Mouse (Mus musculus): ENCODE measurements around the gene Ulk4. TPM values are rescaled to one million over a fixed set of nuclear protein-coding genes. Genes with fewer than 3 reads are reported as not detected.
A peak's percentile ranks its signal among the peaks of the same experiment; 100 is the strongest.

Gene Ulk4
- polyA plus RNA-seq, 1 experiment from 2014 or later, result 177 TPM

GRCm38 (mm10) chr9:120973026-120973515 lies 303.9 kb downstream of the Ulk4 start:
- WGBS, result 90% methylated on average over 6 of the region's 6 CpGs
- H3K27me3 ChIP-seq, result no peaks in the 10 kb centered on the region
- peaks cover 7% of the 10 kb centered on the region for H3K4me1 ChIP-seq
- peaks cover 24% of the 10 kb centered on the region for H3K36me3 ChIP-seq (ENCODE audit: poor library complexity, severe bottlenecking)
- no peaks in the 10 kb centered on the region for H3K9me3 ChIP-seq (replicated peaks)
- H3K9ac ChIP-seq, result no peak overlapping the region
- H3K4me3 ChIP-seq, result no peak overlapping the region
- H3K27ac ChIP-seq, result no peak overlapping the region; the same call in 1 of the 2 replicates
- no peak for ATAC-seq
- H3K4me2 ChIP-seq, result no peak overlapping the region

DNA sequence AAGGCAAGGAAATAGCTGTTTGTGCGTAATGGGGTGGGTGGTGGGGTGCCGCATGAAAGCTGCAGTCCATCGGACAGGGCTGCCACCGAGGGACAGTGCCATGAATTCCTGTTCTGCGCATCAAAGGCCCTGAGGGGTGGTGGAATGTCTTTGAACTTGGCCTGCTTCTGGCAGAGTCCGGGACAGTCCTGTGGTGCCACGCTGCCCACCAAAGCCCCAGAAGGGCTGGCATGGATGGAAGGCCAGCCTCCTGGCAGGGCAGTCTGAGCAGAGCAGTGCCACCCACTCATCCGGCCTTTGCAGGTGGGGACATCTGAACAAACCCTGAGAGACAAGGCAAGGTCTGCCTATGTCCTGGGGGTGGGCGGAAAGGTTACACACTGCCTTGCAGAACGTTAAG lies 312.0 kb downstream of the Ulk4 start:
- Histone ChIP-seq H3K36me3 (ENCODE audit: poor library complexity, severe bottlenecking) (peaks cover 98% of the 10 kb centered on the region), H3K4me3 (no peak overlapping the region), H3K4me1 (peaks cover 17% of the 10 kb centered on the region), H3K9ac (no peak overlapping the region), H3K27ac (no peak overlapping the region), H3K9me3 (replicated peaks) (no peaks in the 10 kb centered on the region), H3K27me3 (no peaks in the 10 kb centered on the region), H3K4me2 (no peak overlapping the region)
- WGBS, result 85% methylated on average over 10 of the region's 10 CpGs
- ATAC-seq, result no peak

DNA sequence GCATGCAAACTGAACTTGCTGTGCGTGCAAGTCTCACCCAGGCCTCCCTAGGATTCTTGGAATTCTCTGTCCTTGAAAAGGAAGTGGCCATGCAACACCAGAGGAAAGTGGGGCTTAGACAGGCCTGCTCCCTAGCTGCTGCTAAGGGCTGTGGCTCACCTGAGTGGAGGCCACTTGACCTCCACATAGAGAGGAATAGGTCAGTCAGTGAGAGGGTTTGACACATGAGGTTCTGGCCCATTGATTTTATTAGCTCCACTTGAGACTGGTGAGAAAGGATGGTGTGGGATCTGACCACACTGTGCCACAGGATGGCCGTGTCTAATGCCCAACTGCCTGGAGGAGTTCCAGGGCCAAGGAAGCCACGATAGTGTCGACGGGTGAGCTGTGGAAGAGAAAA lies 312.8 kb downstream of the Ulk4 start:
- Histone ChIP-seq H3K4me3 (no peak overlapping the region), H3K27ac (no peak overlapping the region), H3K4me2 (no peak overlapping the region), H3K9ac (no peak overlapping the region), H3K27me3 (no peaks in the 10 kb centered on the region), H3K9me3 (replicated peaks) (no peaks in the 10 kb centered on the region), H3K36me3 (ENCODE audit: poor library complexity, severe bottlenecking) (peaks cover 98% of the 10 kb centered on the region), H3K4me1 (peaks cover 17% of the 10 kb centered on the region)
- WGBS, result 87% methylated on average over 5 of the region's 5 CpGs
- no peak for ATAC-seq

DNA sequence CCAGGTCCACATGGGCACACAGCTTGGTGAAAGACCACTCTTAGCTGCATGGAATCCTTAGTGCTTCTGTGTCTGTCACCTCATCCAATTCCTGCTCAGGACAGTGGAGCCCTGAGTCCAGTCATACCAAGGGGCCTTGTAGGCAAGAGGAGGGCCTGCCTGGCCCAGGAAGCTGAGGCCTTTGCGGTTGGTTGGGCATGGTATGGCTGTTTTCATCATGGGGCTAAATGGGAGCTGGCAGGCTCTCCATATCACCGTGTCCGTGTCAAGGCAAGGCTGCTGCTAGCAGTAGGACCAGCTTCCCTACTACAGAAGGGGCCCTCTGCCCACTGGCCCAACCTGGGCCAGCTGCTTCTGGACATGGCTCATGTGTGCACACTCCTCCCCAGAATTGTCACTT lies 313.3 kb downstream of the Ulk4 start:
- Histone ChIP-seq H3K36me3 (ENCODE audit: poor library complexity, severe bottlenecking) (peaks cover 98% of the 10 kb centered on the region), H3K4me2 (no peak overlapping the region), H3K4me3 (no peak overlapping the region), H3K9ac (no peak overlapping the region), H3K27me3 (no peaks in the 10 kb centered on the region), H3K4me1 (peaks cover 17% of the 10 kb centered on the region), H3K27ac (0 out of 2 replicates have a peak overlapping the region, but pooled peaks have one; percentile 61), H3K9me3 (replicated peaks) (no peaks in the 10 kb centered on the region)
- WGBS, result 90% methylated on average over 3 of the region's 3 CpGs
- ATAC-seq, result no peak

DNA sequence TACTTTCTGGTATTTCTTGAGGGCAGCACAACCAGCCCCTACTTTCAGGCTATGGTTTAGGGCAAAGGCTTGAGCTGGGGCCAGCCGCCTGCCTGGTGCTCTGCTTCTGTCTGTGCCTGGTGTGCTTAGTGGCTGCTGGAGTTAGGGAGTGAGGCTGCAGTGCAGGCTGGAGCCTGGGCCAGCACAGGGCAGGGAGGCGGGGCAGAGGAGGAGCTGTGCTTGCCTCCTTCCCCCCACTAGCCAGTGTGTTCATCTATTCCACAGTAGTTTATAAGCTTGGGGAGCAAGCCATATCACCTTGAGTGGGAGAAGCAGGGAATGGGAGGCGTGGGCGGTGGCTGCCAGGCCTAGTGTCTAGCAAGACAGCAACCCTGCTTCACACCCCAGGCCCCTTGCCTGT lies 313.9 kb downstream of the Ulk4 start:
- no peak overlapping the region for H3K4me2 ChIP-seq
- H3K27ac ChIP-seq, result peak overlapping the region; percentile 61
- peaks cover 98% of the 10 kb centered on the region for H3K36me3 ChIP-seq (ENCODE audit: poor library complexity, severe bottlenecking)
- H3K4me1 ChIP-seq, result peaks cover 17% of the 10 kb centered on the region
- H3K9me3 ChIP-seq (replicated peaks), result no peaks in the 10 kb centered on the region
- H3K4me3 ChIP-seq, result no peak overlapping the region
- H3K9ac ChIP-seq, result no peak overlapping the region
- ATAC-seq, result peak; percentile 14; the same call in 1 of the 2 replicates
- 80% methylated on average over 4 of the region's 4 CpGs for WGBS
- H3K27me3 ChIP-seq, result no peaks in the 10 kb centered on the region

DNA sequence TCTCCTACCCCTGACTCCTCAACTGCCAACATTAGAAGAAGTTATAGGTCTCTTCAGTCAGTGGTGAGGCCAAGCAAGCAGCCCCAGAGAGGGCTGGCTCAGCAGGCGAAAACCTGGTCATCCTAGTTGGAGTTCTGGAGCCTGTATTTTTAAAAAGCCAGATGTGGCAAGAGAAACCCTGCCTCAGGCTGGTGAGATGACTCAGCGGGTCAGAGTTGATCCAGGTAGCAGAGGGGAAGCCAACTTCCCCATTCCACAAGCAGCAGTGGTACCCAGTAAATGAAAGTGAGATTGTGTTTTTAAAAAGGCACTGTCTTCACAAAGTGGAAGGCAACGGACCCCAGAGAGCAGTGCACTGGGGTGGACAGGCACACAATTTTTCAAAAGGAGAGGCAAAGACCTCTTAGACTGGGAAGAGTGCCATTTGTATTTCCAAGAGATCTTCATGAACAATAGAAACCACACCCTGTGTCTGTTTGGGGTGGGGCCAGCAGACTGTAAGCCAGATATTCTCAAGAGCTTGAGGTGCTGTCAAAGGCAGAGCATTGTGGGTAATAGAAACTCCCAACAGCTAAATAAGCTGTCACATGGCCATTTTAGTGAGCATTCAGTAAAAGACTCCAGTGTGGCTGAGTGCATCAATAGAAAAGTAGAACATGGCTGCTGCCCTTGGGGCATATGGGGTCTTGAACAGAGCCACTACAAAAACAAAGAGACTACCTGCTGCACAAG lies 314.9 kb downstream of the Ulk4 start:
- no peak for ATAC-seq
- Histone ChIP-seq H3K4me1 (peaks cover 17% of the 10 kb centered on the region), H3K27me3 (no peaks in the 10 kb centered on the region), H3K9ac (no peak overlapping the region), H3K4me2 (no peak overlapping the region), H3K36me3 (ENCODE audit: poor library complexity, severe bottlenecking) (peaks cover 99% of the 10 kb centered on the region), H3K9me3 (replicated peaks) (no peaks in the 10 kb centered on the region), H3K27ac (peak overlapping the region; percentile 22; the same call in 1 of the 2 replicates), H3K4me3 (no peak overlapping the region)
- WGBS, result 81% methylated on average over 3 of the region's 3 CpGs

DNA sequence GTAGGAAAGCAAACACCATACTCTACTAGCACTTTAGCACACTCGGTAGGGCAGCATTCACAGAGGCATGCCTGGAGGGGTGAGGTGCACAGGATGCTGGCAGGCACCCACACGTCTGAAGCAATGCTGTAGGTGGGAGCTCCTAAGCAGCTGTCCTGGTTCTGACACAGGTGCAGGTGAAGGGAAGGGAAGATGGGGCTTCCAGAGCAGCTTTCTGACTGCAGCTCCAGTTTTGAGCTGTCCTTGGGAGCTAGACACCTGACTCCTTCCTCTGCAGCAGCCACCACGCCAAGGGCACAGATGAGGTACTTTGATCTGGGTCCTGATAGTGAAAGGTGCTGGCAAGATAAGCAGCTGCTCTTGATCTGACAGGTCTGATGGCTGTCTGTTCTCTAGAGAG lies 315.5 kb downstream of the Ulk4 start:
- H3K4me3 ChIP-seq, result no peak overlapping the region
- peaks cover 99% of the 10 kb centered on the region for H3K36me3 ChIP-seq (ENCODE audit: poor library complexity, severe bottlenecking)
- peaks cover 17% of the 10 kb centered on the region for H3K4me1 ChIP-seq
- H3K27me3 ChIP-seq, result no peaks in the 10 kb centered on the region
- no peak overlapping the region for H3K9ac ChIP-seq
- no peak for ATAC-seq
- no peak overlapping the region for H3K27ac ChIP-seq
- no peaks in the 10 kb centered on the region for H3K9me3 ChIP-seq (replicated peaks)
- no peak overlapping the region for H3K4me2 ChIP-seq
- 82% methylated on average over 3 of the region's 3 CpGs for WGBS

- H3K27me3 ChIP-seq, result no peaks in the 10 kb centered on the region
- H3K4me3 ChIP-seq, result no peak overlapping the region
- H3K36me3 ChIP-seq (ENCODE audit: poor library complexity, severe bottlenecking), result peaks cover 99% of the 10 kb centered on the region
- peaks cover 17% of the 10 kb centered on the region for H3K4me1 ChIP-seq
- peak overlapping the region; percentile 6; the same call in 1 of the 2 replicates for H3K27ac ChIP-seq
- no peak for ATAC-seq
- no peak overlapping the region for H3K4me2 ChIP-seq
- H3K9me3 ChIP-seq (replicated peaks), result no peaks in the 10 kb centered on the region
- no peak overlapping the region for H3K9ac ChIP-seq
- 82% methylated on average over 4 of the region's 4 CpGs for WGBS
These were observed 316.4 kb downstream of the Ulk4 start for GRCm38 (mm10) chr9:120960611-120961010.

- peaks cover 17% of the 10 kb centered on the region for H3K4me1 ChIP-seq
- no peaks in the 10 kb centered on the region for H3K27me3 ChIP-seq
- no peak overlapping the region for H3K4me3 ChIP-seq
- H3K36me3 ChIP-seq (ENCODE audit: poor library complexity, severe bottlenecking), result peaks cover 99% of the 10 kb centered on the region
- no peak overlapping the region for H3K9ac ChIP-seq
- WGBS, result 96% methylated on average over 4 of the region's 4 CpGs
- H3K27ac ChIP-seq, result no peak overlapping the region
- H3K4me2 ChIP-seq, result no peak overlapping the region
- no peaks in the 10 kb centered on the region for H3K9me3 ChIP-seq (replicated peaks)
- ATAC-seq, result no peak
These were observed 317.8 kb downstream of the Ulk4 start for GRCm38 (mm10) chr9:120959225-120959624.

- no peak overlapping the region for H3K4me3 ChIP-seq
- no peak overlapping the region for H3K9ac ChIP-seq
- H3K36me3 ChIP-seq (ENCODE audit: poor library complexity, severe bottlenecking), result peaks cover 99% of the 10 kb centered on the region
- H3K4me2 ChIP-seq, result no peak overlapping the region
- no peak overlapping the region; the same call in 1 of the 2 replicates for H3K27ac ChIP-seq
- H3K9me3 ChIP-seq (replicated peaks), result no peaks in the 10 kb centered on the region
- no peak for ATAC-seq
- H3K27me3 ChIP-seq, result no peaks in the 10 kb centered on the region
- H3K4me1 ChIP-seq, result peaks cover 17% of the 10 kb centered on the region
- WGBS, result 76% methylated on average over 6 of the region's 6 CpGs
These were observed 318.4 kb downstream of the Ulk4 start for GRCm38 (mm10) chr9:120958560-120958959.

- H3K36me3 ChIP-seq (ENCODE audit: poor library complexity, severe bottlenecking), result peaks cover 99% of the 10 kb centered on the region
- ATAC-seq, result no peak
- no peak overlapping the region for H3K9ac ChIP-seq
- peaks cover 15% of the 10 kb centered on the region for H3K4me1 ChIP-seq
- no peak overlapping the region for H3K27ac ChIP-seq
- H3K27me3 ChIP-seq, result no peaks in the 10 kb centered on the region
- no peaks in the 10 kb centered on the region for H3K9me3 ChIP-seq (replicated peaks)
- WGBS, result 90% methylated on average over 5 of the region's 5 CpGs
- no peak overlapping the region for H3K4me2 ChIP-seq
- H3K4me3 ChIP-seq, result no peak overlapping the region
These were observed 318.9 kb downstream of the Ulk4 start for GRCm38 (mm10) chr9:120958051-120958450.

DNA sequence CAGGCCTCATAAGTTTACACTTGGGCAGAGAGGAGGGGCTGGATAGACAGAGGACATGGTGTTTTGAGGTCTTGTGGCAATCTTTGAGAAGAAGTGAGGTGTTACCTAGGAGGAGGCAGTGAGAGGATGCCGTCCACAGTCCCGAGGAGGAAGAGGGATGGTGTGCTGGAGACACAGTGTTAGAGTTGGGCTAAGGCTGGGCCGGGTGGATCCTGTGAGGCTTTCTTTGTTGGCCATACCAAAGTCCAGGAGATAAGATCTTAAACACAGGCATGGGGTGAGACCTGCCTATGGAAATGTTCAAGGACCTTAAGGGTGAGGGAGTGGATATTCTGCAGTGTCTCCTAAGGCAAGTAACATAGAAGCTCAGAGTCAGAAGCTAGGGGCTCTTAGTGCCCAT lies 325.1 kb downstream of the Ulk4 start:
- Histone ChIP-seq H3K9ac (no peak overlapping the region), H3K9me3 (replicated peaks) (no peaks in the 10 kb centered on the region), H3K27me3 (no peaks in the 10 kb centered on the region), H3K4me1 (peaks cover 18% of the 10 kb centered on the region), H3K27ac (no peak overlapping the region), H3K4me3 (no peak overlapping the region), H3K36me3 (ENCODE audit: poor library complexity, severe bottlenecking) (peaks cover 72% of the 10 kb centered on the region), H3K4me2 (no peak overlapping the region)
- no peak for ATAC-seq
- WGBS, result 84% methylated on average over 3 of the region's 3 CpGs

GRCm38 (mm10) chr9:120950761-120951160 lies 326.2 kb downstream of the Ulk4 start:
- no peaks in the 10 kb centered on the region for H3K27me3 ChIP-seq
- WGBS, result 93% methylated on average over 12 of the region's 12 CpGs
- no peak overlapping the region for H3K9ac ChIP-seq
- peaks cover 60% of the 10 kb centered on the region for H3K36me3 ChIP-seq (ENCODE audit: poor library complexity, severe bottlenecking)
- no peak for ATAC-seq
- H3K9me3 ChIP-seq (replicated peaks), result no peaks in the 10 kb centered on the region
- no peak overlapping the region for H3K4me2 ChIP-seq
- no peak overlapping the region for H3K4me3 ChIP-seq
- H3K4me1 ChIP-seq, result peaks cover 28% of the 10 kb centered on the region
- H3K27ac ChIP-seq, result no peak overlapping the region

Data from forebrain, embryonic 13.5 days (tissue).